Mouse (Mus musculus) heart, embryonic 11.5 days (tissue): ENCODE data around the gene Pskh1. TPM values are rescaled to one million over a fixed set of nuclear protein-coding genes. Genes with fewer than 3 reads are reported as not detected.

ENCODE experiments used
- ATAC-seq: fragments of 200-750 bp; cut with Nextera tagmentation; replicated peaks from 2 replicates; pipeline ENCODE4 v1.8.0; 2017; ENCODE audit warnings: moderate library complexity; ENCODE audit not compliant: insufficient number of reproducible peaks, low FRiP score, low TSS enrichment
- H3K27ac ChIP-seq: fragments of 300-500 bp; sonication (generic); 2 replicates; pipeline ENCODE4 v1.5.1; 2014; ENCODE audit warnings: mild to moderate bottlenecking, low read depth, low read length
- H3K27me3 ChIP-seq: fragments of 300-500 bp; sonication (generic); 2 replicates; pipeline ENCODE4 v1.6.1; 2014; ENCODE audit warnings: mild to moderate bottlenecking, low read length, mixed read lengths; ENCODE audit not compliant: control insufficient read depth, insufficient read depth
- H3K36me3 ChIP-seq: fragments of 300-500 bp; sonication (generic); 2 replicates; pipeline ENCODE4 v1.6.1; 2014; ENCODE audit warnings: mild to moderate bottlenecking, low read length, moderate library complexity, mixed read lengths; ENCODE audit not compliant: control insufficient read depth, insufficient read depth
- H3K4me1 ChIP-seq: fragments of 300-500 bp; sonication (generic); 2 replicates; pipeline ENCODE4 v1.6.1; 2014; ENCODE audit warnings: low read length; ENCODE audit not compliant: control insufficient read depth, insufficient read depth
- H3K4me2 ChIP-seq: fragments of 300-500 bp; sonication (generic); 2 replicates; pipeline ENCODE4 v1.6.1; 2014; ENCODE audit warnings: mild to moderate bottlenecking, moderate library complexity
- H3K4me3 ChIP-seq: fragments of 300-500 bp; sonication (generic); 2 replicates; pipeline ENCODE4 v1.5.1; 2014; ENCODE audit warnings: low read depth, low read length
- H3K9ac ChIP-seq: fragments of 300-500 bp; sonication (generic); 2 replicates; pipeline ENCODE4 v1.6.1; 2014; ENCODE audit warnings: mild to moderate bottlenecking, low read depth, low read length, moderate library complexity
- H3K9me3 ChIP-seq: fragments of 300-500 bp; sonication (generic); replicated peaks from 2 replicates; pipeline ENCODE4 v1.6.1; 2016; ENCODE audit warnings: low read length; ENCODE audit not compliant: control insufficient read depth
- WGBS: fragments of 180-500 bp; shearing (Covaris S2); extraction: QIAGEN DNeasy Blood & Tissue Kit; methylation state at CpG from one replicate; pipeline ENCODE4 v1.1.7; 2014; ENCODE audit not compliant: insufficient replicate concordance; 5-methylcytosine and 5-hydroxymethylcytosine counted together
- microRNA-seq: library from miRNA; unstranded; fragments of <30 nt; microRNA quantifications from one replicate; pipeline ENCODE4, GENCODE M21; 2016; ENCODE audit warnings: borderline number of aligned reads
- polyA plus RNA-seq: library from polyadenylated mRNA; unstranded; fragments of >200 nt; fragmentation: Nextera tagmentation; extraction: Ambion mirVana; gene quantifications from 2 replicates; pipeline ENCODE4 v1.2.1, GENCODE M21; 2014

Gene Pskh1
- polyA plus RNA-seq, 1 experiment from 2014 or later: 14.7 TPM

DNA sequence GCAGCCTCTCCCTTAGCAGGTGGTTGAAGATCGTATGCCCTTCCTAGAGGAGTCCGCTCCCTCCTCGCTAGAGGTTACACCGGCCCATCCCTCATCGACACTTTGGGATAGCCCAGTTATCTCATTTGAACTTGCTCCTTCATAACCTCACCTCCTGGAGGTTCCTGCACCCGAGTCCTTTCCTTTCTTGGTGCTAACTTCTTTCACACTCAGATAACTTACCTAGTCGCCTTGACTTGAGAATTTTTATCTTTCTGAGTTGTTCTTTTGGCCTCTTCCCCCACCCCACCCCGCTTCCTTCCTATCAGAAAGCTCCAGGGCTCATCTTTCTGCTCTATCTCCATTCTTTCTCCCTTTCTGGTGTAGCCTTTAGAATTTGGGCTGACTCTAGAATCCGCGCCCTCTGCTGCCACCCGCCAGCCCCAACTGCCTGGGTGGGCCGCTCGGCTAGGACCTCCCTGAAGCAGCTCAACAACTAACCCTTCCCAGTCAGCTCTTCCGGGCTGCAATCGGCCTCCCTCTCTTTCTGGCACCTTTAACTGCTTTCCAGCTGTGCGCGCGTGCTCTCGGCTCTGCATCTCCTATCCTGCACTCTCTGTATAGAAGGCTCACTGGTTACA lies 66.6 kb downstream of the Pskh1 start:
- Histone ChIP-seq H3K4me2 (peak overlapping the region; percentile 89), H3K4me1 (peaks cover 32% of the 10 kb centered on the region), H3K9me3 (no peaks in the 10 kb centered on the region), H3K9ac (peak overlapping the region; percentile 58; the same call in 1 of the 2 replicates), H3K27me3 (no peaks in the 10 kb centered on the region), H3K36me3 (no peaks in the 10 kb centered on the region), H3K4me3 (peak overlapping the region; percentile 84), H3K27ac (peak overlapping the region; percentile 91)
- ATAC-seq: peak; percentile 7; the same call in 1 of the 2 replicates
- 3% methylated on average over 19 of the region's 19 CpGs for WGBS

DNA sequence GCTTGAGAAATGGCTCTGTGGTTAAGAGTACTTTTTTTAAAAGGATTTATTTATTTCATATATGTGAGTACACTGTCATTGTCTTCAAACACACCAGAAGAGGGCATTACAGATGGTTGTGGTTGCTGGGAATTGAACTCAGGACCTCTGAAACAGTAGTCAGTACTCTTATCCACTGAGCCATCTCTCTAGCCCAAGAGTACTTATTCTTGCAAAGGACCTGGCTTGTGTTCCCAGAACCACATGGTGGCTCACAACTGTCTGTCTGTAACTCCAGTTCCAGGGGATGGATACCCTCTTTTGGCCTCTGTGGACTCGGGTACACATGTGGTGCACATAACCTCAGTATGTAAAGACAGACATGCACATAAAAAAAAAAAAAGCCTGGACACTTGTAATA lies 69.1 kb downstream of the Pskh1 start:
- H3K4me2 ChIP-seq: no peak overlapping the region
- H3K36me3 ChIP-seq: no peaks in the 10 kb centered on the region
- H3K9ac ChIP-seq: no peak overlapping the region
- H3K27me3 ChIP-seq: no peaks in the 10 kb centered on the region
- H3K4me3 ChIP-seq: no peak overlapping the region
- 79% methylated on average over 1 of the region's 1 CpGs for WGBS
- peaks cover 21% of the 10 kb centered on the region for H3K4me1 ChIP-seq
- no peaks in the 10 kb centered on the region for H3K9me3 ChIP-seq
- no peak overlapping the region for H3K27ac ChIP-seq
- no peak for ATAC-seq

DNA sequence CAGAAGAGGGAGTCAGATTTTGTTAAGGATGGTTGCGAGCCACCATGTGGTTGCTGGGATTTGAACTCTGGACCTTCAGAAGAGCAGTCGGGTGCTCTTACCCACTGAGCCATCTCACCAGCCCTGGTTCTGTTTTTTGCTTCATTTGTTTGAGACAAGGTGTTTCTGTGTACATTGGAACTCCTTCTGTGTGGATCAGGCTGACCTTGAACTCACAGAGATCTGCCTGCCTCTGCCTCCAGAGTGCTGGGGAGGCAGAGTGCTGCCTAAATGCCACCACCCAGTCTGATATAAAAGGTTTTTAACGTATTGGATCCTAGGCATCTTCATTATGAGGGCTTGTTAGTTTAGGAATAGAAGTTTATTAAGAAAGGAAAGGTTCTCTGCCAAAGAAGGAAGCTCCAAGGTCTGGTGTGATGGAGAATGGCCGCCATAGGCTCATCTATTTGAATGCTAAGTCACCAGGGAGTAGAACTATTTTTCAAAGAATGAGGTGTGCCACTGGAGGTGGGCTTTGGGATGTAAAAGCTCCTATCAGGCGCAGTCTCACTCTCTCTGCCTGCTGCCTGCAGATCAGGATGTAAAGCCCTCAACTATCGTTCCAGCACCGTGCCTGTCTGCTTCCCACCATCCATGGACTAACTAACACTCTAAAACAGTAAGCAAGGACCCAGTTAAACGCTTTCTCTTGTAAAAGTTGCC lies 70.9 kb downstream of the Pskh1 start:
- H3K27ac ChIP-seq: no peak overlapping the region
- H3K4me2 ChIP-seq: no peak overlapping the region
- WGBS: 75% methylated on average over 8 of the region's 8 CpGs
- H3K36me3 ChIP-seq: no peaks in the 10 kb centered on the region
- no peak overlapping the region for H3K9ac ChIP-seq
- H3K4me1 ChIP-seq: peaks cover 11% of the 10 kb centered on the region
- no peak overlapping the region for H3K4me3 ChIP-seq
- no peak for ATAC-seq
- H3K9me3 ChIP-seq: no peaks in the 10 kb centered on the region
- H3K27me3 ChIP-seq: no peaks in the 10 kb centered on the region

DNA sequence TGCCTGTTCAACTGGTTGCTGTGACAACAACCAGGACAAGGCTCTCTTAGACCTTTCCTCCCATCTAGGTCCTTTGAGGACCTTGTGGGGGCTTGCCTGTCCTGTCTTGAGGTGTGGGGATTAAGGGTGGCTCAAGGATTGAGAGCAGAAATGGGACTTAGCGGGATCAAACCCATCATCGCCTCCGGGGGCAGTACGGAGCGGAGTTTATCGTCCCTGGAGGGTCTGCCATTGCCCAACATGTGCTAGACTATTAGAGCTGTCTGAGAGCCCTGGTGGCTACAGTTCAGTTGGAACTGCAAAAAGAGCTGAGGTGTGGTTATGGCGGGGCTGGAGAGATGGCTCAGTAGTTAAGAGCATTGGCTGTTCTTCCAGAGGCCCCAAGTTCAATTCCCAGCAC lies 75.1 kb downstream of the Pskh1 start:
- WGBS: 60% methylated on average over 7 of the region's 7 CpGs
- no peak overlapping the region for H3K4me2 ChIP-seq
- H3K9me3 ChIP-seq: no peaks in the 10 kb centered on the region

DNA sequence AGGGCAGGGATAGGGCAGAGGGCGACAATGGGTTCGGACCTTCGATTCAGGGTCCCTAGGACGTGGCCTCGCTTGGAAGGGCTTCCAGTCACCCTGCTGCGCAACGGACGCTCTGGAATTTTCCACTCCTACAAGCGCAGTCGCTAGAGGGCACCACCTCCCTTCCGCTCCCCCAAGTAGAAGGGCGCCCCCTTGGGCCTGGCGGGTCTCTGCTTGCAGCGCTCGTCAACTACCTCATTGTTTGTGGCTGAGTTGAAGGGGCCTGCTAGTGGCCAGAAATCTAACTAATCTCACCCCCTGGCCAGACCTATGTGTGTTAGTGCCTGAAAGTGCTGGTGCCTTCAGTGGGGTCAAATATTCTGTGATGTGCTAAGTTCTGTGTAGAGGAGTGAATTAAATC lies 79.1 kb downstream of the Pskh1 start, which contains the start of gene Dpep3:
Dpep3 (minus strand) TSS at position 105 of the 400 bp plus-strand sequence.
- H3K36me3 ChIP-seq: no peaks in the 10 kb centered on the region
- H3K9me3 ChIP-seq: no peaks in the 10 kb centered on the region
- H3K27ac ChIP-seq: no peak within 1 kb of the TSS
- H3K4me3 ChIP-seq: no peak within 1 kb of the TSS
- no peak within 1 kb of the TSS for H3K4me2 ChIP-seq
- no peak for ATAC-seq
- WGBS: 89% methylated on average over 15 of the region's 15 CpGs
- no peak within 1 kb of the TSS for H3K9ac ChIP-seq
- no peaks in the 10 kb centered on the region for H3K27me3 ChIP-seq
- H3K4me1 ChIP-seq: no peaks in the 10 kb centered on the region

More for the DNA sequence above, 75.1 kb downstream of the Pskh1 start:
- H3K36me3 ChIP-seq: no peaks in the 10 kb centered on the region
- H3K27me3 ChIP-seq: no peaks in the 10 kb centered on the region
- H3K27ac ChIP-seq: no peak overlapping the region
- H3K4me1 ChIP-seq: no peaks in the 10 kb centered on the region
- ATAC-seq: no peak
- H3K4me3 ChIP-seq: no peak overlapping the region
- H3K9ac ChIP-seq: no peak overlapping the region

DNA sequence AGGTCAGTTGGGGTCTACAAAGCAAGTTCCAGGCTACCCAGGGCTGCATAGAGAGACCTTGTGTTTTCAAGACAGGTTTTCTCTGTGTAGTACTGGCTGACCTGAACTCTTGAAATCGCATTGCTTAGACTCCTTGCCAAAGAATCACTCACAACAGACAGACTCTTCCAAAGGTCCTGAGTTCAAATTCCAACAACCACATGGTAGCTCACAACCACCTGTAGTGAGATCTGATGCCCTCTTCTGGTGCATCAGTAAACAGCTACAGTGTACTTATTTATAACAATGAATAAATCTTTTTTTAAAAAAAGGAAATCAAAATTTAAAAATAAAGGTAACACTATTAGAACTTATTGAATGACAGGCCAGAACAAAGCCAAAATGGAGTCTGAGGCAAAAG lies 80.9 kb downstream of the Pskh1 start:
- no peak for ATAC-seq
- no peaks in the 10 kb centered on the region for H3K9me3 ChIP-seq
- no peak overlapping the region for H3K27ac ChIP-seq
- no peak overlapping the region for H3K4me2 ChIP-seq
- no peak overlapping the region for H3K9ac ChIP-seq
- H3K4me1 ChIP-seq: no peaks in the 10 kb centered on the region
- no peaks in the 10 kb centered on the region for H3K27me3 ChIP-seq
- no peaks in the 10 kb centered on the region for H3K36me3 ChIP-seq
- WGBS: 91% methylated on average over 1 of the region's 1 CpGs
- no peak overlapping the region for H3K4me3 ChIP-seq

Small RNA genes lying within 50 kb of the gene (microRNA-seq; reads per million reads assigned to microRNA genes)
- not detected for gene Mir7074

Other genes with a start within 250 kb of the Pskh1 start
- gene Carmil2, start 214.2 kb upstream of the Pskh1 start, polyA plus RNA-seq: 0.27 and 0.46 TPM in 2 replicates
- gene Acd, start 199.3 kb upstream of the Pskh1 start, polyA plus RNA-seq: 39.3 and 41.5 TPM in 2 replicates
- 10.9 and 14.2 TPM in 2 replicates for gene Pard6a, start 199.3 kb upstream of the Pskh1 start, polyA plus RNA-seq
- 0.13 TPM in 1 of 2 replicates, not detected in the other for gene 4933405L10Rik, start 192.8 kb upstream of the Pskh1 start, polyA plus RNA-seq
- 13.3 and 16.9 TPM in 2 replicates for gene Enkd1, start 192.2 kb upstream of the Pskh1 start, polyA plus RNA-seq
- gene Gfod2, start 141.8 kb upstream of the Pskh1 start, polyA plus RNA-seq: 8.0 and 10.9 TPM in 2 replicates
- gene Ranbp10, start 73.1 kb upstream of the Pskh1 start, polyA plus RNA-seq: 11.4 and 14.3 TPM in 2 replicates
- gene Tsnaxip1, start 72.7 kb upstream of the Pskh1 start, polyA plus RNA-seq: 0.07 and 0.13 TPM in 2 replicates
- 45.7 and 47.9 TPM in 2 replicates for gene Cenpt, start 47.2 kb upstream of the Pskh1 start, polyA plus RNA-seq
- gene Thap11, start 45.3 kb upstream of the Pskh1 start, polyA plus RNA-seq: 47.2 and 49.8 TPM in 2 replicates
- gene Nutf2, start 39.9 kb upstream of the Pskh1 start, polyA plus RNA-seq: 231 and 265 TPM in 2 replicates
- 22.2 and 29.7 TPM in 2 replicates for gene Edc4, start 19.6 kb upstream of the Pskh1 start, polyA plus RNA-seq
- gene Nrn1l, start 6.9 kb upstream of the Pskh1 start, polyA plus RNA-seq: 0.39 TPM in 1 of 2 replicates, not detected in the other
- gene Ctrl, start 33.4 kb downstream of the Pskh1 start, polyA plus RNA-seq: 1.1 and 1.3 TPM in 2 replicates
- 50.8 and 60.0 TPM in 2 replicates for gene Psmb10, start 38.0 kb downstream of the Pskh1 start, polyA plus RNA-seq
- gene Lcat, start 42.9 kb downstream of the Pskh1 start, polyA plus RNA-seq: 0.70 and 2.6 TPM in 2 replicates
- 28.6 and 39.9 TPM in 2 replicates for gene Slc12a4, start 65.7 kb downstream of the Pskh1 start, polyA plus RNA-seq
- gene Dpep3, start 79.0 kb downstream of the Pskh1 start, polyA plus RNA-seq: not detected in 2 replicates
- gene Dus2, start 90.9 kb downstream of the Pskh1 start, polyA plus RNA-seq: 17.4 and 18.8 TPM in 2 replicates
- 0.33 TPM in 1 of 2 replicates, not detected in the other for gene Dpep2nb, start 105.5 kb downstream of the Pskh1 start, polyA plus RNA-seq
- gene Ddx28, start 111.4 kb downstream of the Pskh1 start, polyA plus RNA-seq: 13.4 and 15.2 TPM in 2 replicates
- 4.4 and 6.0 TPM in 2 replicates for gene Nfatc3, start 158.4 kb downstream of the Pskh1 start, polyA plus RNA-seq
- 1.3 and 1.4 TPM in 2 replicates for gene Esrp2, start 236.5 kb downstream of the Pskh1 start, polyA plus RNA-seq
- gene Pla2g15, start 250.0 kb downstream of the Pskh1 start, polyA plus RNA-seq: 3.0 and 7.2 TPM in 2 replicates